Mouse (Mus musculus): ENCODE data around the gene Slc29a3.

DNA sequence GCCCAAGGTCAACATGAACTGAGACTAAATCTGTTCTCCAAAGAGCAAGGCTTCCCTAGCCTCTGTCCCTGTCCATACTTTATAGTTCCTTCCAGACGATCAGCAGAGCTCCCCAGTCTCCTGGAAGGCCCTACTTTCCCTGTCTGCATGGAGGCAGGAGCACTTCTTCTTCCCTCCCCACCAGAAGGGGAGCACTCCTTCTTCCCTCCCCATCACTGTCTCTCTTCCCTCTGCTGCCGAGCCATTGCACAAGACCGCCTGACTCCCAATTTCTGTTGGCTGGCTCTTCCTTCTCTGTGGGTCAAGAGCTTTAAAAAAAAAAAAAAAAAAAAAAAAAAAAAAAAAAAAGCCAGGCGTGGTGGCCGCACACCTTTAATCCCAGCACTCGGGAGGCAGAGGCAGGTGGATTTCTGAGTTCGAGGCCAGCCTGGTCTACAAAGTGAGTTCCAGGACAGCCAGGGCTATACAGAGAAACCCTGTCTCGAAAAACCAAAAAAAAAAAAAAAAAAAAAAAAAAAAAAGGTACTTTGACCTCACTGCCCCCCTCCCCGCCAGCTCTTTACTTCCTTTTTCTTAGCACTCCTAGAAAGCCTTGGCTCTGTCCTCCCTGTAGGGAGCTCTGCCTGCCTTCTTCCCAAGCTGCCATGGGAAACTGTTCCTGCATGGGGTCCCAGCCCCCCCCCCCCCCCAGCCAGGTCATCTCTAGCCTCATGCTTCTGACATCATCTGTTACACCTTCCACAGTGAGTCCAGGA is 14.5 kb downstream of the Slc29a3 start:
- TF ChIP-seq CTCF (IDR thresholded peaks at IDR 0.05; ENCODE audit: insufficient read depth, low read depth, low read length) (no peak), POLR2A (IDR thresholded peaks at IDR 0.05; ENCODE audit: insufficient read depth, low read depth, low read length) (no peak)
